Mouse (Mus musculus): ENCODE measurements around the gene Ptrh1.

DNA sequence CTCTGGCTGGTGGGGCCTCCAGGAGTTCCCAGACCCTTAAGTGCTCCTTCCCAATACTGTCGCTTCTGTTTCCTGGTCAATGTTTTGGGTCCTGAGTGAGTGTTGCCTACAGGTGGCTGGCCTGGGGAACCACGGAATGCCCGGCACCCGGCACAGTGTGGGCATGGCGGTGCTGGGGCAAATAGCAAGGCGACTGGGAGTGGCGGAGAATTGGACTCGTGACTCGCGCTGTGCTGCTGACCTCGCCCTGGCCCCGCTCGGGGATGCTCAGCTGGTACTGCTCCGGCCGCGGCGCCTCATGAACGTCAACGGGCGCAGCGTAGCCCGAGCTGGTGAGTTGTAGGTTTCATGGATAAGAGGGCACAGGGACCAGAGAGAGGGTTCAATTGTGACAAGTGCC, 606 bp downstream of the Ptrh1 start:
- TF ChIP-seq CTCF (IDR thresholded peaks at IDR 0.05; ENCODE audit: low read depth, low read length) = no peak
- TF ChIP-seq POLR2A (IDR thresholded peaks at IDR 0.05; ENCODE audit: borderline replicate concordance, low read depth, low read length) = no peak

All from bone marrow macrophage, adult 2 months (primary cell).